Mouse (Mus musculus) inflammation-experienced regulatory T-cells, adult 16 weeks (primary cell): Measurements from ENCODE around the gene Olfr1281. TPM values are rescaled to one million over a fixed set of nuclear protein-coding genes. Genes with fewer than 3 reads are reported as not detected.

Experiments
- polyA plus RNA-seq: library from polyadenylated mRNA; unstranded; fragments of 100-300 nt; shearing (Covaris generic); gene quantifications from one replicate; pipeline ENCODE4 v1.2.1, GENCODE M21; 2017

Gene Olfr1281
- polyA plus RNA-seq: not detected

DNA sequence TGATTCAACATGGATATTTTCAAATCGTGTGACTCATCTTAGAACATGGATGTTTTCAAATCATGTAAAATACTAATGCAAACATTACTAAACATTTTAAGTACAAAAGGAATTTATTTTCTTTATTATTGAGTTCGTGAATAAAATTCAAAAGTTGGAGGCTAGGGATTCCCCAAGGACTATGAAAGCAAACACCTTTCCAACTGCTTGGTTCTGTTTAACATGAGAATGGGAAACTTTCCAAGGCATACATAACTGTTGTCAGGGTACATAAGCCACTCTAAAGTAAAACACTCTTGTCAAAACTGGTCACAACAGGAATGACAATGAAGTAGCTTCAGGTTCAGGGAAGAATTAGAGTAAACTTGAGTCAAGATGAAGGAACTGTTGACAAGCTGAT is at the start of gene Olfr1281:
TSS of gene Olfr1281 (plus strand) at position 301 of the 400 bp plus-strand sequence.

DNA sequence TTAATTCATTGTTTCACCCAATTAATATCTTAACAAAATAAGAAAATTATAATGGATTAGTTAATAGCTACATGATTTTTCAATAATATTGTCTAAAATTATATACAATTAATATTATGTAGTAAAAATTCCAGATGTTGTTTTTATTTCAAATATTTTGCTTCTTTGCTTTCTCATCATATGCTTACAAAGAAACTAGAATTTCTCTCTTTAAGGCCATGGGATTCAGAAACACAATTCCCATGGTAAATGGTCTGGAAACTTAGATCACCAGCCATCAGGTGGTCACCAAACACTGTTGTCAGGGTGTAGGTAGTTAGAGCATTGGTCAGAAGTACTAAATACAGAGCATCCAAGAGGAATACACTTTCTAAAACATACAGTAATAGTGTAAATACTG is 36.5 kb upstream of the Olfr1281 start, which contains the start of gene Olfr1278:
TSS of gene Olfr1278 (plus strand) at position 301 of the 400 bp plus-strand sequence.

DNA sequence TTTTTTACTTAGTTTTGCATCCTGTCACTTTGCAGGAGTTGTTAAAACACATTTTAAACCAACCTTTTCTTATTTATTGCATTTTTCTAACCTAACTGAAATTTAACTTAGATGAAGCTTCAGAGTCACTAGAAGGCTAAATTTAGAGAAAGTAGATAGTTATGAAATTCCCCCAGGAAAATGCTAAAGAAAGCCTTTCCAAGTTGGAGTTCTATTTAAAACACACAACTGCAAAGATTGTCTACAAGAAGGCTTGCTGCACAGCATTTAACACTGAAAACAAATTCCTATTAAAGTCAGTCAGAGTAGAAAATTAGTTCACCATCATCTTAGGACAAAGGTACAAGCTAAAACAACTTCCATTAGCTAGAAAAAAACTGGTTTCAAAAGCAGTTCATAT is 25.9 kb upstream of the Olfr1281 start, which contains the start of gene Olfr1279:
TSS of gene Olfr1279 (plus strand) at position 262 of the 400 bp plus-strand sequence.

DNA sequence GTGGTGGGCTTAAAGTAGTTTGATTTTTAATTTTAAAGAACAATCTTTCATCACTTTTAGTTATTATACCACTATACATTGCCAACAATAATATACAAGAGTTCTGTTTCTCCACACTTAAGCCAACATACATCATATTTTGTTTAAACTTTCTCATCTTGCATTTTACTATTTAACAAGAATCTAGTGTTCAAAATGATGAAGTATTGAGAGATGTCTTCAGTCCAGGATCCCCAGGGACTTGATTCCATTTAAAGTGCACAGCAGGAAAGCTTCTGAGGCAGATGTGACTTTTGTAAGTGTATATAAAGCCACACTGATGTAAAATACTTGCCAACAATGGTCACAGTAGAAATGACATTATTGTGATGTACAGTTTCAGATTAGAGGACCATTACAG is 12.6 kb upstream of the Olfr1281 start, which contains the start of gene Olfr1280:
TSS of gene Olfr1280 (plus strand) at position 301 of the 400 bp plus-strand sequence.

DNA sequence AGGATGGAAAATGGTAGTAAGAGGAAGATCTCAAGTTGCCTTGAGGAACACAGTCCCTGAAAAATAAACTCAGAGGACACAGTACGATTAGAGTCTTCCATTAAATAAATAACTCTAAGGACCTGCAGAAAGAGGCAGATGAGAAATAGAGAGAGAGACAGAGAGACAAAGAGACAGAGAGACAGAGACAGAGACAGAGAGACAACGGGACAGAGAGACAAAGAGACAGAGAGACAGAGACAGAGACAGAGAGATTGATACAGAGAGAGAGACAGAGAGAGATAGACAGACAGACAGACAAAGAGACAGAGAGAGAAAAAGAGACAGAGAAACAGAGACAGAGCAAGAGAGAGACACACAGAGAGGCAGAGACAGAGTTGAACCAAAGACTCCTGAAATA is 9.7 kb downstream of the Olfr1281 start, which contains the start of gene Olfr1282:
TSS of gene Olfr1282 (minus strand) at position 101 of the 400 bp plus-strand sequence.

DNA sequence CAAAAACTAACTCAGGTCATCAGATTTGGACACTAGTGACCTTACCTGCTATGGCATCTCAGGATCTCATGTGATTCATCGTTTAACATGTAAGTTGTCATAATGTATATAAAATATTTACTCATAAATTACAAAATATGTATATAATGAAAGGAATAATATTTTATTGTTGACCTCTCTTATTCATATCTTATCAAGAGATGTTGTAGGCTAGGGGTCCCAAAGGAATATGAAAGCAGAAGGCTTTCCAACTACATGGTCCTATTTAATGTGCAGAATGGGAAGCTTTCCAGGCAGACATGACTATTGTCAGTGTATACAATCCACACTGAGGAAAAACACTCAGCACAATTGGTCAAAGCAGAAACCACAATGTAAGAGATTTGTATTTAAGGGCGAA is 40.2 kb downstream of the Olfr1281 start, which contains the start of gene Olfr1283:
TSS of gene Olfr1283 (plus strand) at position 301 of the 400 bp plus-strand sequence.

DNA sequence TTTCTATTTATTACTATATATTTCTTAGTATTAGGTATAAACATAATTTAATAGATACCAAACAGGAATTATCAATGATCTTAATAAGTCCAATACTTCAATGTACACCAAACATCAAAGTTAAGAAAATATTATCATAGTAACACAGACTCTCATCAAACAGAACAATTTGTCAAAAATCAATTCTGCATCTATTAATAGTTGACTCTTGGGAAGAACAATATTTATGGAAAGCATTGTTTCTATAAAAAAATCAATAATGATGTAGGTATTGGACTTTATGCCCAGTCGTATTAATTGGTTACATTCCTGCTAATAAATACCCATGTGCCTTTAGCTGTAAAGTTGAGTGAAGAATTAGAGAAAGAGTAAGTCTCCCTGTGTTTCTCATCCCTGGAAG is 48.9 kb downstream of the Olfr1281 start, which contains the start of gene Olfr1284:
TSS of gene Olfr1284 (plus strand) at position 301 of the 400 bp plus-strand sequence.

Other genes with a start within 250 kb of the Olfr1281 start
- gene Gm13941, start 220.5 kb upstream of the Olfr1281 start, polyA plus RNA-seq: not detected
- not detected for gene Gm15130, start 173.6 kb upstream of the Olfr1281 start, polyA plus RNA-seq
- not detected for gene 4930430A15Rik, start 96.9 kb upstream of the Olfr1281 start, polyA plus RNA-seq
- gene Olfr1275, start 91.2 kb upstream of the Olfr1281 start, polyA plus RNA-seq: not detected
- not detected for gene Olfr1276, start 72.0 kb upstream of the Olfr1281 start, polyA plus RNA-seq
- not detected for gene Olfr1277, start 52.4 kb upstream of the Olfr1281 start, polyA plus RNA-seq
- not detected for gene Olfr1278, start 36.4 kb upstream of the Olfr1281 start, polyA plus RNA-seq
- not detected for gene Olfr1279, start 25.9 kb upstream of the Olfr1281 start, polyA plus RNA-seq
- not detected for gene Olfr1280, start 12.5 kb upstream of the Olfr1281 start, polyA plus RNA-seq
- gene Olfr1282, start 9.6 kb downstream of the Olfr1281 start, polyA plus RNA-seq: not detected
- not detected for gene Olfr1283, start 40.3 kb downstream of the Olfr1281 start, polyA plus RNA-seq
- gene Olfr1284, start 49.0 kb downstream of the Olfr1281 start, polyA plus RNA-seq: not detected
- not detected for gene Olfr1286, start 96.6 kb downstream of the Olfr1281 start, polyA plus RNA-seq
- not detected for gene Olfr1287, start 122.6 kb downstream of the Olfr1281 start, polyA plus RNA-seq
- not detected for gene Olfr1288, start 147.6 kb downstream of the Olfr1281 start, polyA plus RNA-seq
- not detected for gene Olfr1289, start 154.3 kb downstream of the Olfr1281 start, polyA plus RNA-seq
- not detected for gene Olfr1290, start 167.3 kb downstream of the Olfr1281 start, polyA plus RNA-seq
- not detected for gene Olfr1291-ps1, start 170.7 kb downstream of the Olfr1281 start, polyA plus RNA-seq
- gene Olfr1293-ps, start 198.7 kb downstream of the Olfr1281 start, polyA plus RNA-seq: not detected
- gene Olfr1294, start 213.8 kb downstream of the Olfr1281 start, polyA plus RNA-seq: not detected
- gene Olfr1295, start 243.2 kb downstream of the Olfr1281 start, polyA plus RNA-seq: not detected